Mouse (Mus musculus) lung, embryonic 16.5 days (tissue): ENCODE results near the gene Hist1h3d. TPM values are rescaled to one million over a fixed set of nuclear protein-coding genes. Genes with fewer than 3 reads are reported as not detected.

Experiments used
- ATAC-seq: fragments of 200-750 bp; cut with Nextera tagmentation; 2 replicates; pipeline ENCODE4 v1.8.0; 2017; ENCODE audit warnings: low read depth, mild to moderate bottlenecking, moderate library complexity
- H3K27ac ChIP-seq: fragments of 300-500 bp; sonication (generic); 2 replicates; pipeline ENCODE4 v1.5.1; 2014; ENCODE audit warnings: mild to moderate bottlenecking, control low read depth, low read length
- H3K27me3 ChIP-seq: fragments of 300-500 bp; sonication (generic); 2 replicates; pipeline ENCODE4 v1.6.1; 2014; ENCODE audit warnings: low read depth, low read length, mixed read lengths; ENCODE audit not compliant: control insufficient read depth, insufficient read depth
- H3K36me3 ChIP-seq: fragments of 300-500 bp; sonication (generic); 2 replicates; pipeline ENCODE4 v1.6.1; 2014; ENCODE audit warnings: low read length; ENCODE audit not compliant: control insufficient read depth, insufficient read depth
- H3K4me1 ChIP-seq: fragments of 300-500 bp; sonication (generic); replicated peaks from 2 replicates; pipeline ENCODE4 v1.6.1; 2014; ENCODE audit warnings: low read length, mixed read lengths; ENCODE audit not compliant: control insufficient read depth, insufficient read depth
- H3K4me2 ChIP-seq: fragments of 300-500 bp; sonication (generic); 2 replicates; pipeline ENCODE4 v1.6.1; 2014; ENCODE audit warnings: low read depth, low read length, control low read depth
- H3K4me3 ChIP-seq: fragments of 300-500 bp; sonication (generic); 2 replicates; pipeline ENCODE4 v1.5.1; 2014; ENCODE audit warnings: mild to moderate bottlenecking, low read length, control low read depth
- H3K9ac ChIP-seq: fragments of 300-500 bp; sonication (generic); 2 replicates; pipeline ENCODE4 v1.6.1; 2014; ENCODE audit warnings: low read length, control low read depth
- H3K9me3 ChIP-seq: fragments of 300-500 bp; sonication (generic); 2 replicates; pipeline ENCODE4 v1.6.1; 2016; ENCODE audit warnings: low read length; ENCODE audit not compliant: control insufficient read depth
- WGBS: fragments of 180-500 bp; shearing (Covaris S2); extraction: QIAGEN DNeasy Blood & Tissue Kit; methylation state at CpG from one replicate; pipeline ENCODE4 v1.1.7; 2014; 5-methylcytosine and 5-hydroxymethylcytosine counted together
- polyA plus RNA-seq: library from polyadenylated mRNA; unstranded; fragments of >200 nt; fragmentation: Nextera tagmentation; extraction: Ambion mirVana; gene quantifications from 2 replicates; pipeline ENCODE4 v1.2.1, GENCODE M21; 2015

Gene Hist1h3d
- 7.4 and 9.5 TPM in 2 replicates for polyA plus RNA-seq

GRCm38 (mm10) chr13:23575271-23575851, at the start of gene Hist1h3d:
TSS of gene Hist1h3d (plus strand) at chr13:23575763.
- Histone ChIP-seq H3K4me1 (peaks cover 6% of the 10 kb centered on the region; the same call in 1 of the 2 replicates), H3K36me3 (no peaks in the 10 kb centered on the region), H3K27me3 (no peaks in the 10 kb centered on the region), H3K9me3 (no peaks in the 10 kb centered on the region), H3K27ac (peak within 1 kb of the TSS; percentile 91), H3K4me3 (peak within 1 kb of the TSS; percentile 58), H3K4me2 (peak within 1 kb of the TSS; percentile 72), H3K9ac (peak within 1 kb of the TSS; percentile 75)
- under 1% methylated on average over 18 of the region's 18 CpGs for WGBS
- ATAC-seq: peak; percentile 55

GRCm38 (mm10) chr13:23525901-23526300, 49.7 kb upstream of the Hist1h3d start:
- Histone ChIP-seq H3K27ac (no peak overlapping the region), H3K4me2 (peak overlapping the region; percentile 62), H3K36me3 (no peaks in the 10 kb centered on the region), H3K4me1 (peaks cover 12% of the 10 kb centered on the region; the same call in 1 of the 2 replicates), H3K9me3 (no peaks in the 10 kb centered on the region), H3K4me3 (peak overlapping the region; percentile 52), H3K9ac (peak overlapping the region; percentile 21), H3K27me3 (no peaks in the 10 kb centered on the region)
- ATAC-seq: no peak
- under 1% methylated on average over 10 of the region's 10 CpGs for WGBS

- H3K4me2 ChIP-seq: peak overlapping the region; percentile 62
- peak overlapping the region; percentile 52 for H3K4me3 ChIP-seq
- ATAC-seq: peak; percentile 42; the same call in 1 of the 2 replicates
- H3K36me3 ChIP-seq: no peaks in the 10 kb centered on the region
- H3K9ac ChIP-seq: peak overlapping the region; percentile 64
- H3K4me1 ChIP-seq: peaks cover 12% of the 10 kb centered on the region; the same call in 1 of the 2 replicates
- under 1% methylated on average over 17 of the region's 17 CpGs for WGBS
- no peaks in the 10 kb centered on the region for H3K9me3 ChIP-seq
- H3K27me3 ChIP-seq: no peaks in the 10 kb centered on the region
- peak overlapping the region; percentile 57; the same call in 1 of the 2 replicates for H3K27ac ChIP-seq
These were observed 49.3 kb upstream of the Hist1h3d start for GRCm38 (mm10) chr13:23526312-23526711.

- H3K27me3 ChIP-seq: no peaks in the 10 kb centered on the region
- H3K4me1 ChIP-seq: peaks cover 18% of the 10 kb centered on the region
- ATAC-seq: no peak
- H3K27ac ChIP-seq: no peak overlapping the region
- H3K9me3 ChIP-seq: no peaks in the 10 kb centered on the region
- 70% methylated on average over 5 of the region's 5 CpGs for WGBS
- H3K9ac ChIP-seq: no peak overlapping the region
- H3K4me3 ChIP-seq: no peak overlapping the region
- H3K4me2 ChIP-seq: no peak overlapping the region
- no peaks in the 10 kb centered on the region for H3K36me3 ChIP-seq
These were observed 46.6 kb upstream of the Hist1h3d start for GRCm38 (mm10) chr13:23529005-23529404.

- no peaks in the 10 kb centered on the region for H3K36me3 ChIP-seq
- H3K4me1 ChIP-seq: peaks cover 18% of the 10 kb centered on the region
- H3K9me3 ChIP-seq: no peaks in the 10 kb centered on the region
- WGBS: 15% methylated on average over 2 of the region's 2 CpGs
- ATAC-seq: no peak
- peak overlapping the region; percentile 52 for H3K4me3 ChIP-seq
- H3K27ac ChIP-seq: peak overlapping the region; percentile 97; the same call in 1 of the 2 replicates
- peak overlapping the region; percentile 58 for H3K4me2 ChIP-seq
- peak overlapping the region; percentile 73 for H3K9ac ChIP-seq
- H3K27me3 ChIP-seq: no peaks in the 10 kb centered on the region
These were observed 45.9 kb upstream of the Hist1h3d start for GRCm38 (mm10) chr13:23529480-23530165.

GRCm38 (mm10) chr13:23530181-23530900, 45.2 kb upstream of the Hist1h3d start:
- under 1% methylated on average over 20 of the region's 20 CpGs for WGBS
- H3K27me3 ChIP-seq: no peaks in the 10 kb centered on the region
- peak overlapping the region; percentile 58 for H3K4me2 ChIP-seq
- H3K9me3 ChIP-seq: no peaks in the 10 kb centered on the region
- H3K9ac ChIP-seq: peak overlapping the region; percentile 73
- H3K27ac ChIP-seq: peak overlapping the region; percentile 97
- H3K4me3 ChIP-seq: peak overlapping the region; percentile 52
- no peaks in the 10 kb centered on the region for H3K36me3 ChIP-seq
- 0 out of 2 replicates have a peak, but pooled peaks have one; percentile 17 for ATAC-seq
- H3K4me1 ChIP-seq: peaks cover 18% of the 10 kb centered on the region

GRCm38 (mm10) chr13:23530901-23531875, 44.4 kb upstream of the Hist1h3d start, which contains the start of gene Hist1h4h:
TSS of gene Hist1h4h (plus strand) at chr13:23531050.
- H3K4me1 ChIP-seq: peaks cover 15% of the 10 kb centered on the region
- H3K4me3 ChIP-seq: peak within 1 kb of the TSS; percentile 52
- ATAC-seq: peak; percentile 81
- WGBS: under 1% methylated on average over 54 of the region's 70 CpGs
- H3K4me2 ChIP-seq: peak within 1 kb of the TSS; percentile 58
- no peaks in the 10 kb centered on the region for H3K27me3 ChIP-seq
- peak within 1 kb of the TSS; percentile 73 for H3K9ac ChIP-seq
- H3K27ac ChIP-seq: peak within 1 kb of the TSS; percentile 97
- no peaks in the 10 kb centered on the region for H3K9me3 ChIP-seq
- H3K36me3 ChIP-seq: no peaks in the 10 kb centered on the region

- Histone ChIP-seq H3K4me2 (peak overlapping the region; percentile 58), H3K4me3 (peak overlapping the region; percentile 52), H3K27ac (peak overlapping the region; percentile 97), H3K27me3 (no peaks in the 10 kb centered on the region), H3K36me3 (no peaks in the 10 kb centered on the region), H3K4me1 (peaks cover 24% of the 10 kb centered on the region), H3K9ac (peak overlapping the region; percentile 73), H3K9me3 (no peaks in the 10 kb centered on the region)
- 16% methylated on average over 9 of the region's 9 CpGs for WGBS
- no peak for ATAC-seq
These were observed 43.1 kb upstream of the Hist1h3d start for GRCm38 (mm10) chr13:23532262-23533075.
